8 mouse cellular contexts compared by ENCODE assay signal in the genomic region with DNA sequence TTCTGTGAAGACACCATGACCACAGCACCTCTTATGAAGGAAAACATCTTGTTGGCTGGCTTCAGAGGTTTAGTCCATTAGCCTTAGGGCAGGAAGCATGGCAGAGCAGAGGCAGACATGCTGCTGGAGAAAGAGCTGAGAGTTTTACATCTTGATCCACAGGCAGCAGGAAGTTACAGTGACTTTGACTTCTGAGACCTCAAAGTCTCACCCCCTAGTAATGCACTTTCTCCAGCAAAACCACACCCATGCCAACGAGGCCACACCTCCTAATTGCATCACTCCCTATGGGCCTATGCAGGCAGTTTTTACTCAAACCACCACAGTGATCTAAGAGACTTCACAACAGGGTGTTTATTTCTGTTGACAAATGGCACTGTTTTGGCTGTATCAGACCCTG. TPM values are rescaled to one million over a fixed set of nuclear protein-coding genes. Genes with fewer than 3 reads are reported as not detected.
A peak's percentile ranks its signal among the peaks of the same experiment; 100 is the strongest.
DNase-seq lines count a peak whose midpoint lies in the region; ATAC-seq and TF ChIP-seq lines count a peak whose summit lies in the region.

No protein-coding gene starts in this region.

- H3K9me3 ChIP-seq in heart, embryonic 10.5 days, result no peaks in the 10 kb centered on the region
- no peaks in the 10 kb centered on the region for H3K9me3 ChIP-seq in liver, embryonic 14.5 days (ENCODE audit: control insufficient read depth, low read length)
- H3K9me3 ChIP-seq in hindbrain, embryonic 14.5 days (ENCODE audit: control insufficient read depth, low read length), result no peaks in the 10 kb centered on the region
- no peaks in the 10 kb centered on the region for H3K9me3 ChIP-seq in forebrain, embryonic 14.5 days (replicated peaks; ENCODE audit: control insufficient read depth, low read length)

- H3K27ac ChIP-seq in heart, embryonic 10.5 days, result peak overlapping the region; percentile 49; the same call in 1 of the 2 replicates
- no peak overlapping the region for H3K27ac ChIP-seq in liver, embryonic 14.5 days
- H3K27ac ChIP-seq in hindbrain, embryonic 14.5 days, result no peak overlapping the region
- no peak overlapping the region for H3K27ac ChIP-seq in forebrain, embryonic 14.5 days (ENCODE audit: low read depth, low read length)

- no peak overlapping the region for H3K4me3 ChIP-seq in heart, embryonic 10.5 days
- no peak overlapping the region for H3K4me3 ChIP-seq in liver, embryonic 14.5 days (ENCODE audit: insufficient read depth in 1 of 2, low read depth in 2 of 2, low read length in 2 of 2)
- no peak overlapping the region for H3K4me3 ChIP-seq in hindbrain, embryonic 14.5 days (replicated peaks; ENCODE audit: low read length)
- no peak overlapping the region for H3K4me3 ChIP-seq in forebrain, embryonic 14.5 days (ENCODE audit: low read depth, low read length)

- TF ChIP-seq CTCF in liver, embryonic 14.5 days (IDR thresholded peaks at IDR 0.05; ENCODE audit: low read depth), result no peak

- intact Hi-C loops in heart, postnatal 36 days (cut with DNase I), result no loop called here

- DNase-seq in heart, embryonic 10.5 days (ENCODE audit: low spot score), result no peak
- DNase-seq in heart, postnatal 36 days, result no peak
- DNase-seq in c-Kit-positive CD71-positive TER-119-negative erythroid progenitor cells, embryonic 14.5 days (ENCODE audit: low read depth), result peak; percentile 55
- DNase-seq in liver, embryonic 14.5 days (ENCODE audit: low read depth in 3 of 3, low spot score in 3 of 3), result peak; percentile 23 to 52 (median 31)
- peak; percentile 20 to 36 for DNase-seq in spleen, postnatal 14 days (ENCODE audit: low spot score in 2 of 2)
- no peak for DNase-seq in hindbrain, embryonic 14.5 days (ENCODE audit: low spot score)
- no peak for DNase-seq in forebrain, embryonic 14.5 days (ENCODE audit: low spot score)
- DNase-seq in urinary bladder, postnatal 4 days (ENCODE audit: low spot score in 2 of 2), result no peak

- no peak for TF ChIP-seq EP300 in liver, embryonic 14.5 days (IDR thresholded peaks at IDR 0.05; ENCODE audit: low read depth)

- 41% methylated on average over 1 of the region's 1 CpGs for WGBS in heart, embryonic 10.5 days
- WGBS in liver, embryonic 14.5 days (ENCODE audit: insufficient replicate concordance), result 3% methylated on average over 1 of the region's 1 CpGs
- WGBS in hindbrain, embryonic 14.5 days, result 73% methylated on average over 1 of the region's 1 CpGs
- WGBS in forebrain, embryonic 14.5 days, result 82% methylated on average over 1 of the region's 1 CpGs

- H3K4me2 ChIP-seq in liver, embryonic 14.5 days (ENCODE audit: low read depth), result no peak overlapping the region
- H3K4me2 ChIP-seq in hindbrain, embryonic 14.5 days (replicated peaks), result no peak overlapping the region
- no peak overlapping the region for H3K4me2 ChIP-seq in forebrain, embryonic 14.5 days (ENCODE audit: low read length)

- H3K9ac ChIP-seq in liver, embryonic 14.5 days (replicated peaks), result no peak overlapping the region
- H3K9ac ChIP-seq in hindbrain, embryonic 14.5 days, result no peak overlapping the region
- no peak overlapping the region for H3K9ac ChIP-seq in forebrain, embryonic 14.5 days (ENCODE audit: low read length)

- H3K4me1 ChIP-seq in heart, embryonic 10.5 days, result peaks cover 30% of the 10 kb centered on the region
- peaks cover 0 to 13% of the 10 kb centered on the region in 2 experiments; a peak in 3 of 4 replicates for H3K4me1 ChIP-seq in liver, embryonic 14.5 days (replicated peaks; ENCODE audit: control insufficient read depth in 2 of 2, insufficient read depth in 2 of 2, low read length in 1 of 2)
- no peaks in the 10 kb centered on the region; the same call in 1 of the 2 replicates for H3K4me1 ChIP-seq in hindbrain, embryonic 14.5 days (replicated peaks; ENCODE audit: control insufficient read depth, insufficient read depth, low read length)
- H3K4me1 ChIP-seq in forebrain, embryonic 14.5 days (ENCODE audit: control insufficient read depth, insufficient read depth, low read length), result no peaks in the 10 kb centered on the region

- H3K27me3 ChIP-seq in heart, embryonic 10.5 days (ENCODE audit: insufficient read depth, poor library complexity, severe bottlenecking), result no peaks in the 10 kb centered on the region
- H3K27me3 ChIP-seq in liver, embryonic 14.5 days (ENCODE audit: control insufficient read depth, insufficient read depth, low read length), result no peaks in the 10 kb centered on the region
- H3K27me3 ChIP-seq in hindbrain, embryonic 14.5 days (ENCODE audit: control insufficient read depth, insufficient read depth, low read length), result no peaks in the 10 kb centered on the region
- no peaks in the 10 kb centered on the region for H3K27me3 ChIP-seq in forebrain, embryonic 14.5 days (replicated peaks; ENCODE audit: control insufficient read depth, insufficient read depth, low read length)

- ATAC-seq in liver, embryonic 14.5 days (ENCODE audit: insufficient read depth), result peak; percentile 41; the same call in 1 of the 2 replicates
- no peak for ATAC-seq in hindbrain, embryonic 14.5 days (ENCODE audit: low FRiP score)
- ATAC-seq in forebrain, embryonic 14.5 days, result no peak

- peaks cover 13% of the 10 kb centered on the region for H3K36me3 ChIP-seq in heart, embryonic 10.5 days
- no peaks in the 10 kb centered on the region; the same call in 1 of the 2 replicates for H3K36me3 ChIP-seq in liver, embryonic 14.5 days (replicated peaks; ENCODE audit: control insufficient read depth, insufficient read depth, low read depth)
- H3K36me3 ChIP-seq in hindbrain, embryonic 14.5 days (replicated peaks; ENCODE audit: control insufficient read depth, insufficient read depth), result peaks cover 14% of the 10 kb centered on the region; the same call in 1 of the 2 replicates
- H3K36me3 ChIP-seq in forebrain, embryonic 14.5 days (ENCODE audit: control insufficient read depth, insufficient read depth, low read length), result peaks cover 8% of the 10 kb centered on the region; the same call in 1 of the 2 replicates

RNA-seq across cellular contexts. Expression of a gene that starts 53.1 kb away (rescaled TPM):
- polyA plus RNA-seq in heart, embryonic 10.5 days (2016; fragmentation: Nextera tagmentation; extraction: Ambion mirVana), result 4.3 and 124 TPM in 2 replicates
- total RNA-seq in heart, postnatal 36 days (2021), result not detected
- 874 and 1,404 TPM in 2 replicates for polyA plus RNA-seq in liver, embryonic 14.5 days (2012; rRNA removed)
- 3,278 and 3,386 TPM in 2 replicates for polyA plus RNA-seq in liver, embryonic 14.5 days (2014; fragmentation: Nextera tagmentation; extraction: Ambion mirVana)
- 3.9 and 4.6 TPM in 2 replicates for polyA plus RNA-seq in hindbrain, embryonic 14.5 days (2014; fragmentation: Nextera tagmentation; extraction: Ambion mirVana)
- polyA plus RNA-seq in forebrain, embryonic 14.5 days (2014; fragmentation: Nextera tagmentation; extraction: Ambion mirVana), result 1.6 and 2.0 TPM in 2 replicates

Comparison
In these comparisons a context has a peak if more than half of its experiments do, and no peak if none do; other contexts are left out.
1. DNase-seq: peak in c-Kit-positive CD71-positive TER-119-negative erythroid progenitor cells, embryonic 14.5 days (single experiment), liver, embryonic 14.5 days (3 of 3) and spleen, postnatal 14 days (2 of 2); none in heart, embryonic 10.5 days (single experiment), heart, postnatal 36 days (0 of 2), hindbrain, embryonic 14.5 days (single experiment), forebrain, embryonic 14.5 days (single experiment) and urinary bladder, postnatal 4 days (0 of 2).